Mouse (Mus musculus) mature B cell (primary cell): ENCODE measurements around the gene Atp7a.

Experiments used
- in situ Hi-C: fragments of 300-500 bp; cut with MboI; formaldehyde crosslinking; loops from 2 replicates; pipeline ENCODE4 v1.14.3; 2019

The Atp7a gene

GRCm38 (mm10) chrX:106080811-106081443, 53.9 kb downstream of the Atp7a start:
- in situ Hi-C loops: no loop called here

- in situ Hi-C loops: no loop called here
Observed at GRCm38 (mm10) chrX:106082518-106082917, 55.4 kb downstream of the Atp7a start.

GRCm38 (mm10) chrX:106085132-106085531, 58.1 kb downstream of the Atp7a start:
- in situ Hi-C loops: no loop called here

GRCm38 (mm10) chrX:106085564-106085963, 58.5 kb downstream of the Atp7a start:
- in situ Hi-C loops: no loop called here

- in situ Hi-C loops: no loop called here
Observed at GRCm38 (mm10) chrX:106092939-106093338, 65.9 kb downstream of the Atp7a start.

GRCm38 (mm10) chrX:106105464-106105863, 78.4 kb downstream of the Atp7a start:
- in situ Hi-C loops: no loop called here

- in situ Hi-C loops: no loop called here
Observed at GRCm38 (mm10) chrX:106113881-106114280, 86.8 kb downstream of the Atp7a start.

- in situ Hi-C loops: no loop called here
Observed at GRCm38 (mm10) chrX:106114674-106115073, 87.6 kb downstream of the Atp7a start.

- in situ Hi-C loops: no loop called here
Observed at GRCm38 (mm10) chrX:106122823-106123222, 95.7 kb downstream of the Atp7a start.

GRCm38 (mm10) chrX:106128283-106128682, 101.2 kb downstream of the Atp7a start:
- in situ Hi-C loops: no loop called here

GRCm38 (mm10) chrX:106129877-106130276, 102.8 kb downstream of the Atp7a start:
- in situ Hi-C loops: no loop called here

- in situ Hi-C loops: no loop called here
Observed at GRCm38 (mm10) chrX:106134916-106135315, 107.8 kb downstream of the Atp7a start.

GRCm38 (mm10) chrX:106135484-106135883, 108.4 kb downstream of the Atp7a start:
- in situ Hi-C loops: no loop called here

GRCm38 (mm10) chrX:106135916-106136575, 109.0 kb downstream of the Atp7a start:
- in situ Hi-C loops: no loop called here

- in situ Hi-C loops: no loop called here
Observed at GRCm38 (mm10) chrX:106139309-106140070, 112.4 kb downstream of the Atp7a start.

GRCm38 (mm10) chrX:106142936-106143335, 115.9 kb downstream of the Atp7a start, which contains the start of gene Tlr13:
Tlr13 (plus strand) TSS chrX:106143204.
- in situ Hi-C loops: no loop called here

GRCm38 (mm10) chrX:106148185-106148584, 121.1 kb downstream of the Atp7a start:
- in situ Hi-C loops: no loop called here

GRCm38 (mm10) chrX:106149460-106149859, 122.4 kb downstream of the Atp7a start:
- in situ Hi-C loops: no loop called here

GRCm38 (mm10) chrX:106154180-106154586, 127.1 kb downstream of the Atp7a start:
- in situ Hi-C loops: loop anchor here (25.0 kb wide), 1 partner anchor 242 kb away; no protein-coding TSS in a partner anchor

- in situ Hi-C loops: loop anchor here (25.0 kb wide), 1 partner anchor 244 kb away; no protein-coding TSS in a partner anchor
Observed at GRCm38 (mm10) chrX:106155892-106156291, 128.8 kb downstream of the Atp7a start.

- in situ Hi-C loops: loop anchor here (25.0 kb wide), 1 partner anchor 252 kb away; no protein-coding TSS in a partner anchor
Observed at GRCm38 (mm10) chrX:106163995-106164394, 136.9 kb downstream of the Atp7a start.

GRCm38 (mm10) chrX:106164555-106164954, 137.5 kb downstream of the Atp7a start:
- in situ Hi-C loops: loop anchor here (25.0 kb wide), 1 partner anchor 252 kb away; no protein-coding TSS in a partner anchor
